Mouse (Mus musculus): ENCODE data around the gene Stard8. TPM values are rescaled to one million over a fixed set of nuclear protein-coding genes. Genes with fewer than 3 reads are reported as not detected.
A peak's percentile ranks its signal among the peaks of the same experiment; 100 is the strongest.

The Stard8 gene
- polyA plus RNA-seq, 1 experiment from 2014 or later = 20.3 TPM

DNA sequence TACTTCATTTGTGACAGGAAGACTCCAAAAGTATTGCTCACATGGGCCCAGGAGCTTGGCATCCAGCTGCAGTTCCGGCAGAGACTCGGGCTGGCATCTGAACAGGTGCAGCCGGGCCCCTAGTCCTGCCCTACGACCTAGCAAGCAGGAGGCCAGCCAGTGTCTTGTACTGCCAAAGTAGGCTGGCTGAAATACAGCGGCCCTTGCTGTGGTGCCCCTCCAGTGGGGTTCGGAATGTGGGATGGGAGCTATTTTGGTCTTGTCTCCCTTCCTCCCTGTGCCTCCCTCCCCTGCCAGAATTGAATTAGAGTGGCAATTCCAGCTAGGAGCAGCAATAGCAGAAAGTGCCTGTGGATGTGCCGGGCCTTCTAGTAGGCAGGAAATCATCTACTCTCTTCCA lies 51.5 kb downstream of the Stard8 start:
- Histone ChIP-seq H3K4me2 (replicated peaks; ENCODE audit: low read depth, low read length) (no peak overlapping the region), H3K27ac (ENCODE audit: low read length) (no peak overlapping the region), H3K9ac (replicated peaks; ENCODE audit: low read length) (no peak overlapping the region), H3K4me3 (ENCODE audit: low read length) (no peak overlapping the region), H3K27me3 (ENCODE audit: insufficient read depth, low read length) (peaks cover 10% of the 10 kb centered on the region; the same call in 1 of the 2 replicates), H3K9me3 (ENCODE audit: low read length) (peaks cover 2% of the 10 kb centered on the region; the same call in 1 of the 2 replicates), H3K4me1 (ENCODE audit: insufficient read depth, low read length) (0 out of 2 replicates have a peak, but pooled peaks cover 3% of the 10 kb centered on the region), H3K36me3 (ENCODE audit: insufficient read depth, low read length) (no peaks in the 10 kb centered on the region)
- 77% methylated on average over 7 of the region's 7 CpGs for WGBS
- no peak for ATAC-seq (ENCODE audit: low FRiP score, low TSS enrichment)

DNA sequence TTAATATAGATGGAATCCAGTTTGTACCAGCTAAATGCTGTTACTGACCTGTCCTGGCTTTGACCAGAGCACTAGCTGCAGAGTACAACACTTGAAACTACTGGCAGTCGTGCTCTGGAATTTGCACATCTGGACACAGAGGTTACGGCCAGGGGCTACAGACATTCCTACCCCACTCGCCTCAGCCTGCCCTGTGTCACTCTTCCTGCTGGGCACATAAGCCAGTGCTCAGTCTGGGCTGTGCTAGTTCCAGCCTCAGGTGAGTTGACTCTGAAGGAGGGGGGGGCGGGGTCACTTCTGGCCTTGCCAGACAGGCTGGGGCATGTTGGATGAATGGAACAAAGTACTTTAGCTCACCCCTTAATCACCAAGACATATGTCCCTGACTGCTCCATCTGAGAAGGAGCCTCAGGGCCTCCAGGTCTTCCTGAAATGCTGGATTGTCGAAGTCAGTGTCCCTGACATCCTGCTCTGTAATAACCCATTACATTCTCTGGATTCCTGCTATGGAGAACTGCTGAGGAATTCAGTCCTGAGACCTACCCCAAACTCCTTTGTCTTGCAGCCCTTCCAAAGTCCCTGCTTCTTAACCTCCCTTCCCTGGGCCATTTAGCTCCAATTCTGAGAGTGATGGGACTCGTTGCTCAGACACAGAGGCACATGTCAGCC lies 54.9 kb downstream of the Stard8 start:
- WGBS = 62% methylated on average over 6 of the region's 6 CpGs

DNA sequence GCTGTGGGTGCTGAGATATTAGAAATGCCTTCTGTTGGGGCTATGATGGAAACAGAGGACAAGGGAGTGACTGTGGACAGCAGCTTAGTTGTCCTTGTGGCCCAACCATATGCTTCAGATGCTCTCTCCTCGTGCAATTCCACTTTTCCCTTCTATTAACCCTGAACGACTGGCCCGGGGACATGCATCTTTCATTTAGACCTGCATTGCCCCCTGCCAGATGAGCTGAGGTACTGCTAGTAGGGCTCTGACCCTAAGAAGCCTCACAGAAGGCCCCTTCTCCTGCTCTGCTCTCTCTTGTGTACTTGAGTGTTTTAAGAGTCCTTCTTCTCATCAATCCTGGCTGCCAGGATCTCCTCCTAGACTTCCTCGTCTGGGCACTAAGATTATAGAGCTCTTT lies 56.1 kb downstream of the Stard8 start:
- peaks cover 2% of the 10 kb centered on the region; the same call in 1 of the 2 replicates for H3K9me3 ChIP-seq (ENCODE audit: low read length)
- H3K4me1 ChIP-seq (ENCODE audit: insufficient read depth, low read length) = no peaks in the 10 kb centered on the region
- H3K36me3 ChIP-seq (ENCODE audit: insufficient read depth, low read length) = no peaks in the 10 kb centered on the region
- 43% methylated on average over 4 of the region's 4 CpGs for WGBS
- H3K4me3 ChIP-seq (ENCODE audit: low read length) = no peak overlapping the region
- H3K9ac ChIP-seq (replicated peaks; ENCODE audit: low read length) = no peak overlapping the region
- ATAC-seq (ENCODE audit: low FRiP score, low TSS enrichment) = no peak
- no peak overlapping the region for H3K4me2 ChIP-seq (replicated peaks; ENCODE audit: low read depth, low read length)
- H3K27me3 ChIP-seq (ENCODE audit: insufficient read depth, low read length) = peaks cover 13% of the 10 kb centered on the region; the same call in 1 of the 2 replicates
- H3K27ac ChIP-seq (ENCODE audit: low read length) = no peak overlapping the region

More for the DNA sequence above, 54.9 kb downstream of the Stard8 start:
- Histone ChIP-seq H3K9ac (replicated peaks; ENCODE audit: low read length) (no peak overlapping the region), H3K36me3 (ENCODE audit: insufficient read depth, low read length) (no peaks in the 10 kb centered on the region), H3K4me2 (replicated peaks; ENCODE audit: low read depth, low read length) (no peak overlapping the region), H3K4me3 (ENCODE audit: low read length) (no peak overlapping the region), H3K9me3 (ENCODE audit: low read length) (peaks cover 2% of the 10 kb centered on the region; the same call in 1 of the 2 replicates), H3K4me1 (ENCODE audit: insufficient read depth, low read length) (no peaks in the 10 kb centered on the region), H3K27me3 (ENCODE audit: insufficient read depth, low read length) (peaks cover 13% of the 10 kb centered on the region; the same call in 1 of the 2 replicates), H3K27ac (ENCODE audit: low read length) (no peak overlapping the region)
- peak; percentile 59; the same call in 1 of the 2 replicates for ATAC-seq (ENCODE audit: low FRiP score, low TSS enrichment)

DNA sequence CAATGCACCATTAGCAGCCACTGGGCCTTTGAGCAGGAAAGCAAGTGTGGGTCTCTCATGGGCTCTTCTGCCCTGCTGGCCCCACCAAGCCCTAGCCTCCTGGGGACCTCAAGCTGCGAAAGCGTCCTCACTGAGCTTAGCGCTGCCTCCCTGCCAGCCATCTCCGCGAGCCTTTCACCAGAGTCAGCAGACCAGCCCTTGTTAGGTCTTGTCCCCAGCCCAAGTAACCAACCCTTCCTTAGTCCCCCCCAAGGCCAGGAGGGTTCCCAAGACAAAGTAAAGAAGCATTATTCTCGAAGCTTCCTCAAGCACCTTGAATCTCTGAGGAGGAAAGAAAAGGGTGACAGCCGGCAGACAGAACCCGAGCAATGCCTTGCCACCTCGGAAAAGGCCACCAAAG lies 62.5 kb downstream of the Stard8 start:
- H3K9ac ChIP-seq (replicated peaks; ENCODE audit: low read length) = no peak overlapping the region
- no peak for ATAC-seq (ENCODE audit: low FRiP score, low TSS enrichment)
- peaks cover 3% of the 10 kb centered on the region; the same call in 1 of the 2 replicates for H3K27me3 ChIP-seq (ENCODE audit: insufficient read depth, low read length)
- no peaks in the 10 kb centered on the region for H3K36me3 ChIP-seq (ENCODE audit: insufficient read depth, low read length)
- no peak overlapping the region for H3K27ac ChIP-seq (ENCODE audit: low read length)
- no peaks in the 10 kb centered on the region for H3K4me1 ChIP-seq (ENCODE audit: insufficient read depth, low read length)
- H3K4me3 ChIP-seq (ENCODE audit: low read length) = no peak overlapping the region
- 93% methylated on average over 9 of the region's 9 CpGs for WGBS
- H3K9me3 ChIP-seq (ENCODE audit: low read length) = no peaks in the 10 kb centered on the region
- H3K4me2 ChIP-seq (replicated peaks; ENCODE audit: low read depth, low read length) = no peak overlapping the region

DNA sequence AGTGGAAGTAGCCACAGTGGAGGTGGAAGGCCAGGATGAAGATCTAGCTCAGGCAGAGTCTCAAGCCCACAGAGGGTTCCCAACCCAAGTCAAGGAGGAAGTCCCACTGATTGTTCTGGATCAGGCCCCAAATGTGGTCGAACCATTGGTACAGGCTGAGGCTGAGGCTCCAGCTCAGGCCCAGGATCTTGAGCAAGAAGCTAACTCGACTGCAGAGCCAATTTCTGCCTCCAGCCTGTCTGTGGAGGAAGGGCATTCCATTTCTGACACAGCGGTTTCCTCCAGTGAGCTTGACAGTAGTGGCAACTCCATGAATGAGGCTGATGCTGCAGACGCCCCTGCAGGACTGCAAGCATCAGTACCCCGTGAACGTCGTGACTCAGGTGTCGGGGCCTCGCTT lies 63.5 kb downstream of the Stard8 start:
- Histone ChIP-seq H3K4me3 (ENCODE audit: low read length) (no peak overlapping the region), H3K36me3 (ENCODE audit: insufficient read depth, low read length) (0 out of 2 replicates have a peak, but pooled peaks cover 5% of the 10 kb centered on the region), H3K27me3 (ENCODE audit: insufficient read depth, low read length) (no peaks in the 10 kb centered on the region; the same call in 1 of the 2 replicates), H3K9me3 (ENCODE audit: low read length) (no peaks in the 10 kb centered on the region), H3K4me2 (replicated peaks; ENCODE audit: low read depth, low read length) (no peak overlapping the region), H3K27ac (ENCODE audit: low read length) (no peak overlapping the region), H3K4me1 (ENCODE audit: insufficient read depth, low read length) (no peaks in the 10 kb centered on the region), H3K9ac (replicated peaks; ENCODE audit: low read length) (no peak overlapping the region)
- no peak for ATAC-seq (ENCODE audit: low FRiP score, low TSS enrichment)
- 70% methylated on average over 9 of the region's 9 CpGs for WGBS

DNA sequence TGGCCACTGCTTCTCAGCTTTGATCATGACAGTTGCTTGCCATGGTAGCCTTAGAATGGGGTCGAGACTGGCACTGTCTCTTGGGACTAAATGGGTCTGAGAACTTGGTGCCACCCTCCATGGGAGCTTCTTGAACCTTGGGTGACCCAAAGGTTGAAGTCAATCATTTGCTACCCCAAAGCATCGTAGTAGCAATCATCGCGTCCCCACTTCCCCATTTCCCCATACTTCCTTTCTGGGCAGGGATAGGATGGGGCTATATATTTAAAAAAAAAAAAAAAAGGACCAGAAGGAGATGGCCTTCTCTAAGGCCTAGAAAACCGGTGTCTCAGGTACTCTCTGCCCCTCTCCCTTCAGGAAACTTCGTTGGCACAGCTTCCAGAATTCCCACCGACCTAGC lies 64.2 kb downstream of the Stard8 start:
- no peak for ATAC-seq (ENCODE audit: low FRiP score, low TSS enrichment)
- Histone ChIP-seq H3K27me3 (ENCODE audit: insufficient read depth, low read length) (no peaks in the 10 kb centered on the region; the same call in 1 of the 2 replicates), H3K4me3 (ENCODE audit: low read length) (no peak overlapping the region), H3K36me3 (ENCODE audit: insufficient read depth, low read length) (0 out of 2 replicates have a peak, but pooled peaks cover 5% of the 10 kb centered on the region), H3K9me3 (ENCODE audit: low read length) (no peaks in the 10 kb centered on the region), H3K4me1 (ENCODE audit: insufficient read depth, low read length) (no peaks in the 10 kb centered on the region), H3K9ac (replicated peaks; ENCODE audit: low read length) (no peak overlapping the region), H3K27ac (ENCODE audit: low read length) (no peak overlapping the region), H3K4me2 (replicated peaks; ENCODE audit: low read depth, low read length) (no peak overlapping the region)
- WGBS = 80% methylated on average over 7 of the region's 7 CpGs

DNA sequence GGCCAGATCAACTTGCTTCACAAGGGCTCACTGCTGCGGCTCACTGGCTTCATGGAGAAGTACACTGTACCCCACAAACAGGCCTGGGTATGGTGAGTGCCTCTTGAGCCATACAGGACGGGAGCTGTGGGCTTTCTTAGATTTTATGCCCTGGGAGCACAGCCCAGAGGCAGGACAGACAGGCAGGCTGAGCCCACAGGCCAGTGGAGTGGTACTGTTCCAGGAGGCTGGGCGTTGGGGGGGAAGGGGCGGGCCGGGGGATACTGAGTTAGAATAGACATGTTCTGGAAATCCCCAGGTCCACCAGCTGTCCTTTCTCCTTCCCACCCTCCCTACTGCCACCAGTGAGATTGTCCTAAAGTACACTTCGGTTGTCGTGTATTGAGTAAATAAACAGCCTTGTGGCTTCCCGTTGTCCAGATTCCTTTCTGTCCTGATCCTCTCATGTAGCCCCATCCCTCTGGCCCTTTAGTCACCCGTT lies 64.7 kb downstream of the Stard8 start:
- Histone ChIP-seq H3K36me3 (ENCODE audit: insufficient read depth, low read length) (0 out of 2 replicates have a peak, but pooled peaks cover 5% of the 10 kb centered on the region), H3K4me2 (replicated peaks; ENCODE audit: low read depth, low read length) (no peak overlapping the region), H3K27ac (ENCODE audit: low read length) (no peak overlapping the region), H3K9me3 (ENCODE audit: low read length) (no peaks in the 10 kb centered on the region), H3K27me3 (ENCODE audit: insufficient read depth, low read length) (no peaks in the 10 kb centered on the region; the same call in 1 of the 2 replicates), H3K9ac (replicated peaks; ENCODE audit: low read length) (no peak overlapping the region), H3K4me1 (ENCODE audit: insufficient read depth, low read length) (no peaks in the 10 kb centered on the region), H3K4me3 (ENCODE audit: low read length) (no peak overlapping the region)
- 69% methylated on average over 9 of the region's 9 CpGs for WGBS
- no peak for ATAC-seq (ENCODE audit: low FRiP score, low TSS enrichment)

DNA sequence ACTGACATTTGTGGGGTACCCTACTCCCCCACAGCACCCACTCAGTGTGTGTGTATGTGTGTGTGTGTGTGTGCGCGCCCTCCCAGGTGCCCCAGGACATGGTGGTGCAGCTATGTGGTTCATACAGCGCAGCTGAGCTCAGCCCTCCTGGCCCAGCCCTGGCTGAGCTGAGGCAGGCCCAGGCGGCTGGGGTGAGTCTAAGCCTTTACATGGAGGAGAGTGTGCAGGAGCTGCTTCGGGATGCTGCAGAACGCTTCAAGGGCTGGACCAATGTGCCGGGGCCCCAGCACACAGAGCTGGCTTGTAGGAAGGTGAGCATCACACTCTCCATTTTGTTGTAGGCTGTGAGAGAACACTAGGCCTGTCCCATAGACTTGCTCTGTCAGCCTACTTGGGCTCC lies 68.1 kb downstream of the Stard8 start:
- Histone ChIP-seq H3K4me2 (replicated peaks; ENCODE audit: low read depth, low read length) (no peak overlapping the region), H3K4me1 (ENCODE audit: insufficient read depth, low read length) (no peaks in the 10 kb centered on the region), H3K27ac (ENCODE audit: low read length) (no peak overlapping the region), H3K4me3 (ENCODE audit: low read length) (no peak overlapping the region), H3K9me3 (ENCODE audit: low read length) (no peaks in the 10 kb centered on the region), H3K9ac (replicated peaks; ENCODE audit: low read length) (no peak overlapping the region), H3K27me3 (ENCODE audit: insufficient read depth, low read length) (no peaks in the 10 kb centered on the region; the same call in 1 of the 2 replicates), H3K36me3 (ENCODE audit: insufficient read depth, low read length) (0 out of 2 replicates have a peak, but pooled peaks cover 9% of the 10 kb centered on the region)
- no peak for ATAC-seq (ENCODE audit: low FRiP score, low TSS enrichment)
- 87% methylated on average over 7 of the region's 7 CpGs for WGBS

DNA sequence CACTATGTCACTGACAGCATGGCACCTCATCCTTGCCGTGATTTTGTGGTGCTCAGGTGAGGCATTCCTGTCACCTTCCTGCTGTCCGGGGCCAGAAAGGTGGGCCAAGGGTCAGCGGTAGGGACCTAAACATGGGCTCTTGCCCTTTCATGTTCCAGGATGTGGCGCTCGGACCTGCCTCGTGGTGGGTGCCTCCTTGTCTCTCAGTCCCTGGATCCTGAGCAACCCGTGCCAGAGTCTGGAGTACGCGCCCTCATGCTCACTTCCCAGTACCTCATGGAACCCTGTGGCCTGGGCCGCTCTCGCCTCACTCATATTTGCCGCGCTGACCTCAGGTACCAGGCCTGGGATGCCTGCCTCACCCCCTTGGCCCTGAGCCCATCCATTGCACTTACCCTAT lies 69.5 kb downstream of the Stard8 start:
- H3K4me3 ChIP-seq (ENCODE audit: low read length) = no peak overlapping the region
- no peak overlapping the region for H3K4me2 ChIP-seq (replicated peaks; ENCODE audit: low read depth, low read length)
- no peaks in the 10 kb centered on the region for H3K9me3 ChIP-seq (ENCODE audit: low read length)
- no peak for ATAC-seq (ENCODE audit: low FRiP score, low TSS enrichment)
- H3K27ac ChIP-seq (ENCODE audit: low read length) = no peak overlapping the region
- H3K36me3 ChIP-seq (ENCODE audit: insufficient read depth, low read length) = 0 out of 2 replicates have a peak, but pooled peaks cover 9% of the 10 kb centered on the region
- 96% methylated on average over 13 of the region's 13 CpGs for WGBS
- no peak overlapping the region for H3K9ac ChIP-seq (replicated peaks; ENCODE audit: low read length)
- no peaks in the 10 kb centered on the region for H3K4me1 ChIP-seq (ENCODE audit: insufficient read depth, low read length)
- H3K27me3 ChIP-seq (ENCODE audit: insufficient read depth, low read length) = no peaks in the 10 kb centered on the region; the same call in 1 of the 2 replicates

DNA sequence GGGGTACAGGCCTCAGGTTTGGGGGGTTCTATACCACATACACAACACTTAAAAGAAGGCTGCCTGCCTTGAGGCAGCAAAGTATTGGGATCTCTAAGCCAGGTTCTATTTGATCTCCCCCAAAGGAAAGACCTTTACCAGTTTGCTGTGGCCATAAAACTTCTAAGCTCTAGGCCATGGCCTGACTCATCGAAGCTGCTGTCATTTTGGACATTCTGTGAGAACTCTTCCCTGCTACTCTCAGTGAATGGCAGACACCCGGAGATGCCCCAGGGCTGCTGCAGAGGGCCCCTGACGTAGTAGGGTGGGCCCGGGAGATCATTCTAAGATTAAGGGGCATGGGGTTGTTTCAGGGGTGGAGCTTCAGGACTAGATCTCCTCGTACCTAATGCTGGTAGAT lies 72.1 kb downstream of the Stard8 start:
- Histone ChIP-seq H3K9ac (replicated peaks; ENCODE audit: low read length) (no peak overlapping the region), H3K27ac (ENCODE audit: low read length) (no peak overlapping the region), H3K9me3 (ENCODE audit: low read length) (no peaks in the 10 kb centered on the region), H3K4me1 (ENCODE audit: insufficient read depth, low read length) (no peaks in the 10 kb centered on the region), H3K4me3 (ENCODE audit: low read length) (no peak overlapping the region), H3K36me3 (ENCODE audit: insufficient read depth, low read length) (0 out of 2 replicates have a peak, but pooled peaks cover 9% of the 10 kb centered on the region), H3K27me3 (ENCODE audit: insufficient read depth, low read length) (no peaks in the 10 kb centered on the region; the same call in 1 of the 2 replicates), H3K4me2 (replicated peaks; ENCODE audit: low read depth, low read length) (no peak overlapping the region)
- WGBS = 74% methylated on average over 5 of the region's 5 CpGs
- ATAC-seq (ENCODE audit: low FRiP score, low TSS enrichment) = no peak
